Mouse (Mus musculus) urinary bladder, adult 18-20 months (tissue): ENCODE data around the gene Six5.
A peak's percentile ranks its signal among the peaks of the same experiment; 100 is the strongest.
"Not testable (repeated sequence)": the region's sequence is repeated elsewhere in the genome, so short reads cannot be mapped to it uniquely, and the experiment has no call there.

Experiments
- DNase-seq, 2 experiments: peaks; one replicate each; pipeline ENCODE4 v3.0.0; 2022; ENCODE audit warnings: low spot score in 2 of 2, mixed read lengths in 2 of 2

Six5 gene

GRCm38 (mm10) chr7:19094471-19094825, at the start of gene Six5:
TSS of gene Six5 (plus strand) at chr7:19094594.
- DNase-seq, result no peak

- no peak for DNase-seq
Measured at GRCm38 (mm10) chr7:19044616-19045015, 49.8 kb upstream of the Six5 start.

- no peak for DNase-seq
Measured at GRCm38 (mm10) chr7:19046286-19047069, 47.9 kb upstream of the Six5 start.

DNA sequence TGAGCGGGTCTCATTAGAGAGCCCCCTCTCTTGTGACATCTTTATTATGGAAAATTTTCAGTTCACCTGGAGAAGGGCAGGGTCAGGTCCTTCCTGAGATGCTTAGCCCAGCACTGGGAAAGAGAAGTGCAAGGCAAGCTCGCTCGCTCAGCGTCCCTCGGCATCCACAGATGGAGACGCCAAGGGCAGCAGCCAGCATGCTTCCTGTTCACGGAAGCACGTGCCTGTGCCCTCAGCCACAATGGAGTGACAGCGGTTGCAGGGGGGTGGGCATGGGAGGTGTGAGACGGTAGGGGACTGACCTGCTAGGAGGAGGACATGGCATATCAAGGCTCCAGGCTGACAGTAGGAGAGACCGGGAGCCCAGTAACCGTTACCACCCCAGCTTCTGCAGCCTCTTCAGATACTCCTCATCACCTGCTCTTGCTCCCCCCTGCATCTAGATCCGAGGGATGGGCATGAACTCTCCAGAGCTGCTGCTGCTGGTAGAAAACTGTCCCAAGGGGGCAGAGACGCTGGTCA, 46.3 kb upstream of the Six5 start:
- no peak for DNase-seq

DNA sequence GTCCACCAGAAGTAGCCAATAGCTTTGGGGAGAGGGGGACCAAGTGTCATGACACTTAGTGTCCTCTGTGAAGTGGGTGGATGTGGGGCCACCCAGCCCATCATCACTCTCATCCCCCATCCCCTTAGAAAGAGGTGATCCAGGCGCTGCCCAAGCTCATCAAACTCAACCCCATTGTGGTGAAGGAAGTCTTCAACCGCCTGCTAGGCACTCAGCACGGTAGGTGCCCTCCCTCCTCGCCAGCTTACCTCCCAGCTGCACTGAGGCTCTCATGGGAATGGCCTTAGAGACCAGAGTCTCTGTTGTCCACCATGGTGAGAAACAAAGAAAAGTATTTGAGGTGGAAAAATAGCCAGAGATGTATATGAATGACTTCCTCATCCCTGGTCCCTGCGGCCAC, 45.1 kb upstream of the Six5 start:
- DNase-seq, result no peak

DNA sequence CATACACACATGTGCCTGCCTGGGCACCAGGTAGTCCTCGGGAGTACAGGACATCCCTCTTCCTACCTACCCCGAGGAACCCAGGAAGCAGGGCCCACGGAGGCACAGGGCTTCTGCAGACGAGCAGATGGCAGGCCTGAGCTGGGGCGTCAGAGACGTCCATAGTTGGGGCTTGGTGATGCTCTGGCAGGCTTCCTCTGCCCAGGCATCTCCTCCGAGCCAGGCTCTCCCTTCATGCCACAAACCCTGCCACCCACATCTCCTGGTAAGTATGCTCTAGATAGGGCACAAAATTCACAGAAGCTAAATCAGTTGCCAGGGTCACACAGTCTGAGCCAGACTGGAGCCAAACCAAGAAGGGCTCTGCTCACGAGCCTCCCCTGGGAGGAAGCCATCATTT, 44.2 kb upstream of the Six5 start:
- no peak for DNase-seq

GRCm38 (mm10) chr7:19051161-19051560, 43.2 kb upstream of the Six5 start:
- no peak for DNase-seq

DNA sequence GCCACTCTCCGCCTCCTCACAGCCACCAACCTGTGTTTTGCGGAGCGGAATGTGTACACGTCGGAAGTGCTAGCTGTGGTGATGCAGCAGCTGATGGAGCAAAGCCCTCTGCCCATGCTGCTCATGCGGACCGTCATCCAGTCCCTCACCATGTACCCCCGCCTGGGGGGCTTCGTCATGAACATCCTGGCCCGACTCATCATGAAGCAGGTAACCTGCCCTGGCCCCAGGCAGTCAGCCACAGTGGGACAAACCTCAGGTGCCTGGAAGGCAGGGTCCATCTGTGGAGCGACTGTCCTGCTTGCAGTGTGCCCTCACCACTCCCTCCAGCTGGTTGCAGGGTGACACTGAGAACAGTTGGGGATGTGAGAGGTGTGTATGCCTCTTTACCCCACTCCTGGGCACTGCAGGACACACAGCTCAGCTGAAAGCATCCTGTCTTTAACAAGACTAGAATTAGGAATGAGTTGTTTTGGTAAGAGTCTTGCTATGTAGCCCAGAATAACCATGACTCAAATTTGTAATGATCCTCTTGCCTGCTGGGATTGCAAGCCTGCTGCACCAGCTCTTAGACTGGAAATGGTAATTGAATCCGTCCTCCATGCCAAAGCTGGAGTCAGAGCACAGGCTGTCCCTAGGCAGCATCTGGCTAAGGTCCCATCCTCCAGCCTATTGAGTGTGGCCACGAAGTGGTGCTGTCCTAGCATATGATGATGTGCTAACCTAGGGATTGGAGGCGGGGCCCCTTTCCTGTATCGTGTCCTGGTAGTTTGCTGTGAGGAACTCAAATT, 41.9 kb upstream of the Six5 start:
- DNase-seq, result no peak

DNA sequence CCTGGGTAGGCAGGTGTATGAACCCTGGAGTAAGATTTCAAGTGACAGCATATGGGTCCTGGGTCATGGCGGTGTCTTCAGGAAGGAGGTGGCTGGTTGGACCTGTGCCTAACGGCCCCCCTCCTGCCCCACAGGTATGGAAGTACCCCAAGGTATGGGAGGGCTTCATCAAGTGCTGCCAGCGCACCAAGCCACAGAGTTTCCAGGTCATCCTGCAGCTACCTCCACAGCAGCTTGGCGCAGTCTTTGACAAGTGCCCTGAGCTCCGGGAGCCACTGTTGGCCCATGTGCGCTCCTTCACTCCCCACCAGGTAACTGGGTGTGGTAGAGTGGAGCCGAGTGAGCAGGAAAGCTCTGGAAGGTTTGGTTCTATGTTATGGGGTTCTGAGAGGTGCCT, 41.3 kb upstream of the Six5 start:
- DNase-seq, result no peak

GRCm38 (mm10) chr7:19054047-19054776, 40.2 kb upstream of the Six5 start, which contains the start of gene Rsph6a:
TSS of gene Rsph6a (plus strand) at chr7:19054690.
- no peak for DNase-seq

- DNase-seq, result no peak
Measured at GRCm38 (mm10) chr7:19054777-19055076, 39.7 kb upstream of the Six5 start.

DNA sequence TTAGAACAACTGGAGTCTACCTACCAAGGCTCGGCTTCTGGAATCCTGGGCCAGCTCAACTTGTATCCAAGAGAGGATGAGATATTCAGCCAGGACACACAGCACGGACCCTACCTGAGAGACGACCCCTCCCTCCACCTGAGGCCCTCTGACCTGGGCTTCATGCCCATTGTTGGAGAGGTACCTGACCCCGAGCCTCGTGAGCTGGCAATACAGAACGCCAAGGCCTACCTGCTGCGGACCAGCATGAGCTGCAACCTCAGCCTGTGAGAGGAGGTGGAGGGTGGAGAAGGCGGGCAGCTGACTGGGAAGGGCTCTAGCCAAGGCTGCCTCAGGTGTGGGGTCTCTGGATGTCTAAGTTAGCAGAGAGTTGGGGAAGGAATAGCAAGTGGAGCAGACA, 39.3 kb upstream of the Six5 start:
- DNase-seq, result no peak

GRCm38 (mm10) chr7:19057405-19057804, 37.0 kb upstream of the Six5 start:
- DNase-seq, result no peak

GRCm38 (mm10) chr7:19065896-19066295, 28.5 kb upstream of the Six5 start:
- no peak for DNase-seq

GRCm38 (mm10) chr7:19067063-19067462, 27.3 kb upstream of the Six5 start:
- no peak for DNase-seq

GRCm38 (mm10) chr7:19067935-19068334, 26.5 kb upstream of the Six5 start:
- DNase-seq, result no peak

DNA sequence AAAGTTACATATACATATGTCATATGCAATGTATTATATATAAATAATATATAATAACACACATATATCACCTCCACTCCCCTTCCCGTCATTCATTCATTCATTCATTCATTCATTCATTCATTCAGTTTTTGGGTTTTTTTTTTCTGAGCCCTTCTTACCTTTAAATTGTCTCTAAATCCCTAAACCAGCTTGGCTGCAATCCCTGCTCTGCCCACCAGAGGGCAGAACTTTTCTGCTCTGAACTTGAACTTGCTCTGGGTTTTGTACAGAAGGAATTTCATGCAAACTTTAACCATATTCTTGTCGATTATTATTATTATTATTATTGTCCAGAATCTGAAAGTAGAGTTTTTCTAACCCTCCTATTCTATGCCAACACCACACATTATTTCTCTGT, 25.7 kb upstream of the Six5 start:
- peak in 1 of 2 experiments; percentile 58 for DNase-seq

- no peak for DNase-seq
Measured at GRCm38 (mm10) chr7:19069500-19069899, 24.9 kb upstream of the Six5 start.

GRCm38 (mm10) chr7:19071024-19071423, 23.4 kb upstream of the Six5 start:
- not testable (repeated sequence) for DNase-seq

- DNase-seq, result no peak
Measured at GRCm38 (mm10) chr7:19073504-19073903, 20.9 kb upstream of the Six5 start.

- DNase-seq, result no peak
Measured at GRCm38 (mm10) chr7:19074494-19074893, 19.9 kb upstream of the Six5 start.

DNA sequence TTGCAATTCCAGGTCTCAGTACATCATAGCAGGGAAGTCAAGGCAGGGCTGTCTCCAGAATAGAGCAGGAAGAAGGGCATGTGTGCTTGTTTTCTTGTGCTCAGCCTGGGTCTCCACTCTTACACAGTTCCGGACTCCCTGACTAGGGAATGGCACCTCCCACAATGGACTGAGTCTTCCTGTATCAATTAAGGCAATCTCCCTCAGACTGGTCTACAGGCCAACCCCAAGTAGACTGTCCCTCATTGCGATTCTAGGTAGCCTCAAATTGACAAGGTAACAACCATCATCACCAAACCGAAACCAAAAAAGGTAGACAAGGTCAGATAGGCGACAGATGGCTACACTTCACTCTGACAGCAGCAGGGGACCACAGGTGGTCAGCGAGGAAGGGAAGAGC, 19.2 kb upstream of the Six5 start:
- DNase-seq, result no peak
